Comparison of ENCODE assay signal across 8 mouse cellular contexts in the genomic region with DNA sequence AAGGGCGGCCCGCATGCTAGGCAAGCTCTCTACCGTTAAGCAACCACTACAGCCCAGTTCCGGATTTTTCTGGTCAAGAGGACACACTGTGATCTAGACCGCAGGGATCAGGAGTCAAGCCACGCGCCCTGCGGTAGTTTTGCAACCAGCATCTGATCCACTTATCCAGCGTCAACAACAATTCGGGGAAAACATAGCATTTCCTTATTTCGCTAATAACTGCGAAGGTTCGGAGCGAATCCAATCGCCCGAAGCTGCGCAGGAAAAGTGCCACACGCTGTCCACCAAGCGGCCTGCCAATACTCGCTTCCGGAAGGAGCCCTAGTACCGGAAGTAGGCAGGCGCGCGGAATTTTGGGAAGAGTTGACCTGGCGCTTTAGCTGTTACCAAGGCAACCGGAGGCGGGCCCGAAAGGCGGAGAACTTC. TPM values are rescaled to one million over a fixed set of nuclear protein-coding genes. Genes with fewer than 3 reads are reported as not detected.
A peak's percentile ranks its signal among the peaks of the same experiment; 100 is the strongest.
DNase-seq lines count a peak whose midpoint lies in the region; ATAC-seq lines count a peak whose summit lies in the region.

No protein-coding gene starts in this region.

- H3K4me2 ChIP-seq in hindbrain, embryonic 12.5 days (replicated peaks), result peak overlapping the region; percentile 61

- H3K36me3 ChIP-seq in hindbrain, embryonic 12.5 days, result no peaks in the 10 kb centered on the region

- H3K4me3 ChIP-seq in hindbrain, embryonic 12.5 days, result peak overlapping the region; percentile 40

- H3K27me3 ChIP-seq in hindbrain, embryonic 12.5 days, result no peaks in the 10 kb centered on the region

- peak; percentile 98 for DNase-seq in NIH3T3 (ENCODE audit: low read depth)
- peak; percentile 97 for DNase-seq in cerebellum, postnatal 10 days
- DNase-seq in frontal cortex, postnatal 10 days (ENCODE audit: low spot score in 2 of 2), result peak; percentile 84 to 90
- peak; percentile 84 to 95 for DNase-seq in layer of hippocampus, postnatal 14 days (ENCODE audit: low spot score in 2 of 2)
- DNase-seq in lung, postnatal 14 days, result peak; percentile 96
- peak; percentile 87 for DNase-seq in retina, adult 2 months (ENCODE audit: low read depth, low spot score)
- peak; percentile 84 to 89 for DNase-seq in thymus, postnatal 36 days

- WGBS in hindbrain, embryonic 12.5 days, result 1% methylated on average over 30 of the region's 30 CpGs

- H3K27ac ChIP-seq in hindbrain, embryonic 12.5 days, result peak overlapping the region; percentile 82

- H3K4me1 ChIP-seq in hindbrain, embryonic 12.5 days, result peaks cover 5% of the 10 kb centered on the region

- peak overlapping the region; percentile 57 for H3K9ac ChIP-seq in hindbrain, embryonic 12.5 days

- no peaks in the 10 kb centered on the region for H3K9me3 ChIP-seq in hindbrain, embryonic 12.5 days (replicated peaks)

- ATAC-seq in hindbrain, embryonic 12.5 days (ENCODE audit: low FRiP score), result peak; percentile 82

RNA-seq across cellular contexts. Expression of gene Atp23, which starts 4.5 kb away (rescaled TPM):
- polyA plus RNA-seq in hindbrain, embryonic 12.5 days (2016; fragmentation: Nextera tagmentation; extraction: Ambion mirVana), result 14.8 and 15.0 TPM in 2 replicates
- 1 to 10 TPM; 8.9 to 9.2 TPM for total RNA-seq in layer of hippocampus, postnatal 14 days (2021)

Comparison
In these comparisons a context has a peak if more than half of its experiments do, and no peak if none do; other contexts are left out.
1. Peak in every context shown above with its lines: DNase-seq, ATAC-seq, H3K4me3 ChIP-seq and H3K27ac ChIP-seq.